Mouse (Mus musculus) NIH3T3 (cell line): ENCODE measurements around the gene Hoxd1.

Experiments used
- DNase-seq: peaks from one replicate; pipeline ENCODE4 v3.0.0-alpha.2; 2012; ENCODE audit warnings: low read depth

Hoxd1 gene

DNA sequence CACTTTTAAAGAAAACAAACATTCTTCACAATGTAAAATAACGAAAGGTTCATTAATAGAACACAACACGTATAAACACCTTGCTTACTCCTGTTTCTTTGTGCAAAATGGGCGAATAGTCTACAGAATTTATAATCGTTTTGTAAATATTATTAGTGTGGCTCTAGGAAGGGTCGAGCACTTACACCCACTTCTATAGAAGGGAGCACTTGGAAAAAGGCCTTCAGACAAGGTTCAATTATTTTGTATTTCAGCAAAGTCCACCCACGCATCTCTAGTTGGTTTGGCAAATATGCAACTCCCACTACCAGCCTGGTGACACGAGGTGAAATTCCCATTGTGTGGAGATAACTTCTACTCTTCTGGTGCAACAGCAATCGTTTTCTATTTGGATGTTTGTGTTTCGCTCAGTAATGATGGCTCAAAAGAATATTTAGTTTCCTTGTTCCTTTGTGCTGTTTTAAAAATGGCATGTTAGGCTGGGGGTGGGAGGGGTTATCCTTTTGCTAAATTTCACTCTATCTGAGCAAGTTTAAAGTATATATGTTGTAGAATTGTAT is 14.3 kb upstream of the Hoxd1 start:
- DNase-seq = no peak

DNA sequence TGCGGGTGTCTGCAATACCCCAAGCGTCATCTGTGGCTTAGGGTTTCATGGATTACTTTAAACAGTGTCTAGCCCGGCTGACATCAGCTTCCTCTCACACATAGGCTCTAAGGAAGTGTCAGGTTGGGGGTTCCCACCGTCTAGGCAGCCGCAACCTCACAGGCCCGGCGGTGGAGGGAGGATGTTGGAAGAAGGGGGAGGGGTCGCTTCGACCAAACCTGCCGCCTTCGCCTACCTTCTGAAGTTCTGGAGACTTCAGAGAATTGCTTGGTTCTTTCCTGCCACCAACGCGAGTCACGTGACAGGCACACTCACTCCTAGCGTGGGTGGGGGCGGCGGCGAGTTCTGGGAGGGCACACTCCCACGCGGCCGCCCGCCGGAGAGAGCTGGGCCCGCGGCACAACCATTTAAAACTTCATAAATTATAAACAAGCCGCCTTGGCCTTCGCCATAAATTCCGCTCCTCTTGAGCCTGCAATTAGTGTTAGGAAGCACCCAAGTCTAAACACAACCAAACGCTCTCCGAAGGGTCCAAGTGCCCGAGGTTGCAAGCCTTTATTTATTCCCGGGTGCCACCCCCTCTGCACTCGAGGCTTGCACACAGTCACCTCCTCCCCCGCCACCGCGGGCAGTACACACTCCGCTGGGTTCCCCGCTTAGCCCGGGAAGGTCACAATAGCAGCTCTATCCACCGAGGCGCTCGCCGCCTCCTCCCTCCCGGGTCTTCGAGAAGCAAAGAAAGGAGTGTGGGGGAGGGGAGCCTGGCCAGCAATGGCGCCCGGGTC is 13.3 kb upstream of the Hoxd1 start:
- DNase-seq = no peak

DNA sequence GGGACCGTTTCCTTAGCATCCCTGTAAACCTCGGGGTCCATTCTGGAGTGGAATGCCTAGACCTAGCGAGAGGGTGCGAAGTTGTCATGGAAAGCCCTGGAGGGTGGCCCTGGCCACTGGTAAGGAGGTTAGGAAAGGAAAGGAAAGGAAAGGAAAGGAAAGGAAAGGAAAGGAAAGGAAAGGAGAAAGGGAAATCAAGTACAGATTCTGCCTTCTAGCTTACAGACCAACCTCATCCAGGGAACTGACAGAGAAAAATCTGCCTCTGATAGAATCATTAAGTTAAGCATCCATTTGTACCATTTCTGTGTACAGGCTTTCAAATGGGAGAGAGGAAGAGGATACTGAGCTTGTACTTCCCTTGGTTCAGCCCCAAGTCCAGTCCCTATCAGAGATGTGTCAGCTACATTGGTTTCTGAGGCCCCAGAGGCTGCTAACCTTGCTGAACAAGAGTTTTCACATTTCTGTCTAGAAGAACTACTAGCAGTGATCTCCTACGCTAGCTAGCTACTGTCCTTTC is 12.0 kb upstream of the Hoxd1 start:
- no peak for DNase-seq

DNA sequence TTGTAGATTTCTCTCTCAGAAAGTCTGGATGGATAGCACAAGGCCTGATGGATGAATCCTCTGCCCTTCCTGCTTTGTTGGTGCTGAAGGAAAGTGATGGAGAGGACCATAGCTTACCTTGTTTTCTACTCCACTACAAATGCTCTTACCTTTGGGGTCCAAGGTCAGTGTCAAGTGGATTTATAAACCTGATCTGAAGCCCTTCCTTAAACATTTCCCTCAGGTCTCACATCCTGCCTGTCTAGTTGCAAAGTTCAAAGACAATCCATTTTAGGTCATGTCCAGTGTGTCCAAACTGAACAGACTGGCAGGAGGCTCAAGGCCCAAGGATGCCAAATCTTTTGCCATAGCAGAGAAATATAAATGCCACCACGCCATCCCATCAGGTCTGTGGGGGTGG is 10.9 kb upstream of the Hoxd1 start:
- DNase-seq = no peak

DNA sequence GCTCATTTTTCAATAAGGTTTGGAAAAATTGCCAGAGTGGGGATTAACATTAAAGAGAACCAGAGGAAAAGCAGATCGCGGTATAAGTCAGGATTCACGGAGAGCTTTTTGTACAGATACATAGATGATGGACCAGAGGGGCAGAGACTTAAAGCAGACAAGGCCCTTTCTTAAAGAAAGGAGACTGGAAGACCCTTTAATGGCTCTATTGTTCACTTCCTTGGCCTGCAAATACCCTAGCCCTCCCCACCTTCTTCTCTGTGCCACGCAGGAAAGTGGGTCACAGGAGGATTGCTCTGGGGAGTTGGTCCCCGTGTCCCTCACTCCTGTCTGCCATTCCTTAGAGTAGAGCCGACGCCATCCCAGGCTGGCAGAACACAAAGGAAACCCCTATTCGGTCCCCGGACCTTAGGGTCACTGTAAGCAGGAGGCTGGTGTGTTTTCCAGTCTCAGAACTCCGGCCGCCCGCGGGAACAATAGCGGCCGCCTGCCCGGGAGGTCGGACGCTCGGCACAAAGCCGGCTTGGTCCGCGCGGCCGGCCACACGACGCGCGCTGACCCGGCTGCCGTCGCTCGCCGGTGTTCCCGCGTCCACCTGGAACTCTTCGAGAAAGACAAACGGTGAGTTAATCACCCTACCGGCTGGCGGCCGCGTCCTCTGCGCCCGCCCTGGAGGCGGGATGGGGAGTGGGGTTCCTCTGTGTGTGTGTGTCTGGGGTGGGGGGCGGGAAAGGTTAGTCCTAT is 10.2 kb upstream of the Hoxd1 start:
- no peak for DNase-seq

DNA sequence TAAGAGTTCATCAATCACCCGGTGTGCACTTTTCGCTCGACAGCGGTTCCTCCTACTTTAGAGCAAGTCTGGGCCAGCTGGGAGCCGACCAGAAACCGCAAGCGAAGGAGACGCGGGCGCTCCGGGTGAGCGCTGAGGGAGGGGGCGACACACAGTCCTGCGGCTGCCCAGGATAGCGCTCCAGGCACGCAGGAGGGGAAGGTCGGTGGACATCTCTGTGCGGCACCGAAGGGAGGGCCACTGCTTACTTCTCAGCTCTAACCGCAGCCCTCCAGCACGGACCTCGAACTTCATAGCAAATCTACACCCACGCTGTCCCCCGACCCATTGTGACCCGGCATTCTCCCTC is 9.6 kb upstream of the Hoxd1 start:
- DNase-seq = no peak

DNA sequence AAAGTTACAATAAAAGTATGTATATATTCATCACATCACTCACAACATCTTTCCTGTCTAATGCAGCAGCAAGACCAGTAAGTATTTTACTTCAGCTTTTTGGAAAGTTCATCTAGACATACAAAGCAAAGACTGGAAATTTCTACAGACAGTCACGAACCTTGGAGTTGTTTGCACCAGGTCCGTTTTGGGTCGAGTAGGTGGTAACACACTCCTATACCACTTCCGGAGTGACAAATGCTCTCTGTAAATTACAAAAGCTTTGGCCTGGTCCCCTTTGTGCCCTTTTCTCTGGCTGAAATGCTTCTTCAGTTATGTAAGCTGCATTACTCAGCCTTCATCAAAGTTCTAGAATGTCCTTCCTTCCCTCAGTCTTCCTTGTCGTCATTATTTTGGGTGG is 9.1 kb upstream of the Hoxd1 start:
- no peak for DNase-seq

DNA sequence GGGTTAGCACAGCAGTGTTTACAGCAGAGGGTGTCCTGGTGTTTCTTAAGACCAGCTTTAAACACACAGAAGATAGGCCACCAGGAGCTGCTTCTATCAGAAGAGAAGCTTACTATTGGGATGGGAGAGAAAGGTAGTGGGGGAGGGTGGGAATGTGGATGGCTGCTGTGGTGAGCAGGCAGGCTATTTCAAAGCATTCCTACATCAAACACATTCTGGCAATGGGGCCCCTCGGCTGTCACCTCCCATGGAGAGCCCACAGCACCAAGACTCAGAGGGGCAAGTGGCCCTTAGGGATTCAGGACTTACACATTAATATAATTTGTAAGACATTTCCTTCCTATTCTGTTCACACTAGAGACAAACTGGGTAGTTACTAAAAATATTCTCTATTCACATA is 2.6 kb upstream of the Hoxd1 start:
- no peak for DNase-seq

DNA sequence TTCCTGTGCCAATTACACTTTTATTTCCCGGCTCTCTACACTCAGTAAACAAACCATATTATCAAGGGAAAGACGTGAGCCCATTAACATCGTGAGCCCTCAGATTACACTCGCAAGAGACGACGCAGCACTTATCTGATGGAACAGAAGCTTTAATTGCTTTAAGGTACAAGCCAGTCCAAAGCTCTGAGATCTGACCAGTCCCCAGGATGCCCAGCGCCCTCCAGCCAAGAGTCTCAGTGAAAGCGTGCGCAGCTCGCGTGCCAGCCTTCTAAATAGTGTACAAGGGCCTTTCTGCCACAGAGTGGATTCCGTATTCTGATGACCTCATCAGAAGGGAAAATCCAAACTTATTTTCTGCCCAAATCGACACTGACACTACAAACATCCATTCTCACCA is 839 bp upstream of the Hoxd1 start:
- no peak for DNase-seq

DNA sequence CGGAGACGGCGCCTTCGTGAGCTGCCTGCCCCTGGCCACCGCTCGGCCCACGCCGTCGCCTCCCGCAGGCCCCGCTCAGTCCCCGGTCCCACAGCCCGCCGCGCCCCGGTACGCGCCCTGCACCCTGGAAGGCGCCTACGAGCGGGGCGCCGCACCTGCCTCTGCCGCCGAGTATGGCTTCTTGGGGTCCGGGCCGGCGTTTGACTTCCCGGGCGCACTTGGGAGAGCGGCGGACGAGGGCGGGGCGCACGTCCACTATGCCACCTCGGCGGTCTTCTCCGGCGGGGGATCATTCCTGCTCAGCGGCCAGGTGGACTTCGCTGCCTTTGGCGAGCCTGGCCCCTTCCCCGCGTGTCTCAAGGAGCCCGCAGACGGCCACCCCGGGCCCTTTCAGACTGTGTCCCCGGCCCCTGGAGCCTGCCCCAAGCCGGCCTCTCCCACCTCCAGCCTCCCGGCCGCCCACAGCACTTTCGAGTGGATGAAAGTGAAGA is 510 bp downstream of the Hoxd1 start:
- no peak for DNase-seq

DNA sequence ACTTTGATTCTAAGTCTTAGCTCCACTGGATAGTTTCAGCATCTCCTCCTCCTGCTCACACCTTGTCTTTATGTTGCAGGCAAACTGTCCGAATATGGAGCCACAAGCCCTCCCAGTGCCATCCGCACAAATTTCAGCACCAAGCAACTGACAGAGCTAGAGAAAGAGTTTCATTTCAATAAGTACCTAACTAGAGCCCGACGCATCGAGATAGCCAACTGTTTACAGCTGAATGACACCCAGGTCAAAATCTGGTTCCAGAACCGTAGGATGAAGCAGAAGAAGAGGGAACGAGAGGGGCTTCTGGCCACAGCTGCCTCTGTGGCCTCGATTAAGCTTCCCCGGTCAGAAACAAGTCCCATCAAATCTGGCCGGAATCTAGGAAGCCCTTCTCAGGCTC is 1.2 kb downstream of the Hoxd1 start:
- DNase-seq = no peak

DNA sequence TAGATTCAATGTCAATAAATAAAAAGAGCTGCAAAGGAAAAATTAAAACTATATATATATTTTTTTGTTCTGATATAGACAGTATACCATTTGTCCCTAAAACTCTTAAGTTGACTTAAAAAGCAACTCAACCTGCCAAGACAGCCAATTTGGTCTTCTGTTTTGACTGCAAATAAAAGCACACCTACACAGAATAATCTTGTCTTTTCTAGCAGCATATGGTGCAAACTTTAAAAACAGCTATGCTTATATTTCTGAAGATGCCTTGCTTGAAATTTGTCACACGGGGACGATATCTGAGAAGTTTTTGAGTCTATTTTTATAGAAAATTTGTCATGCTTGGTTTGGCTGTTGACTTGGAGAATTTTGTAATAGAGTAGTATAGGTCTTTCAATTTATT is 11.6 kb downstream of the Hoxd1 start:
- no peak for DNase-seq

DNA sequence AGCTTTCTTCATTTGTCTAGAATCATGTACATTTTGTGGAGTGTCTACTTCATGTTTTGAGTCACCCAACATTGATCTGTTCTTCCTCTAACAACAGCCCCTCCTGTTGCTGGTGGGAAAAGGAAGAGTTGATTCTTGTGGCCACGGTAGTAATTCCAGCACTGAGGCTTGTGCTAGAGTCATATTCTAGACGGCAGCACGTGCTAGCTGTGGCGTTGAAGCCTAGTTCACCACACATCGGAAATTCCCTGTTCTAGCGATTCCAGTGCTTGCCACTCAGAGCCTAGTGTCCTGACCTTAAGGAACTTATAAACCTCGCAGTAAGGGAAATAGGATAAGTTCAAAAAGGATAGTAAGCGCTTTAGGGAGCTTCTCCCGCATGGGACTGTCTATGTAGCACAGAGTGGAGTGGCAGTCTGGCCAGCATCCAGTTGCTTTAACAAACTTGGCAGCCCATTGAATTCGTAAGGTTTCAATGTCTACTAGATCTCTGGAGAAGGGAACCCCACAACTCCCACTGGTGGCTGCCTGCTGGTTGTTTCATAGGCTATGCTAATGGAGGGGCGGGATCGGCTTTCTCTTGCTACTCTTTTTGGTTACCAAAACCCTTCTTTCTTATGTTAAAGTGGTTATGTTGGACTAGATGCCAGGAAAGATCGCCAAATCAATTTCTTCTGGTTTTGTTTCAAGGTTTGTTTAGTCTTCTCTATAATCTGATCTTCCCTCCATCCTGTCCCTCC is 14.9 kb downstream of the Hoxd1 start:
- peak; percentile 24 for DNase-seq

DNA sequence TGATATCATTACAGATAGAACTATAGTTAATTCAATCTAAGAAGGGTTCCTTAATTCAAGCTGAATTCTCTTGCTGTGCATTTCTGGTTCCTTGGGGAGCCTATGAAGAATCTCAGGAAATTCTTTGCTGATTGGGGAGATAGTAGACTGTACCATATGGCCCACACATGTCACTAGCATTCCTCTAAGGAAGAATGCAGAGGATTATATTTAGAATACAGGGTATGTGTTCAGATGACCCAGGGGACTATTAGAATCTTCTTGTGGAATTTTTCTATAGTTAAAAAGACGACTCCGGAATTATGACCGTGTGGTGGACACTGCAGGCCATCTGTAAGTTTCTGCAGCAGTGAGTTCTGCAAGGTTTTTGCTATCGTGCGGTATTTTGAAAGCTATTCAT is 18.6 kb downstream of the Hoxd1 start:
- DNase-seq = no peak

DNA sequence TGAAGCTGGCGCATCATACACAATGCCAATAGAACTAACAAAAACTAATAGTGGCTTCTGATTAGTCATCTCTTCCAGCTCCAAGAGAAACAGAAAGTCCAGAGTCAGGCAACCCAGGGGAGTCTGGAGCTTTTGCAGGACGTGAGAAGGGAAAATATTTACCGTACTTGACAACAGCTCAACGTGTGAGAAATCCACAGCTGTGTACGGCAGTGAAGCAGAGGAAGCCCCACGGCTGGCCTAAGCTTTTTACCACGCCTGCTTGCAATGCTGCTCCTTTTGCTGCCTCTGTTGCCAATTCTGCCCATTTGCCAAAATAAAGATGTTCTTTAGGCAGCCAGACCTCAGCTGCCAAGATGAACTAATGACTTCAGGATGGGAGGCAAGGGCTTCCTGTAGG is 32.8 kb downstream of the Hoxd1 start:
- DNase-seq = peak; percentile 74

DNA sequence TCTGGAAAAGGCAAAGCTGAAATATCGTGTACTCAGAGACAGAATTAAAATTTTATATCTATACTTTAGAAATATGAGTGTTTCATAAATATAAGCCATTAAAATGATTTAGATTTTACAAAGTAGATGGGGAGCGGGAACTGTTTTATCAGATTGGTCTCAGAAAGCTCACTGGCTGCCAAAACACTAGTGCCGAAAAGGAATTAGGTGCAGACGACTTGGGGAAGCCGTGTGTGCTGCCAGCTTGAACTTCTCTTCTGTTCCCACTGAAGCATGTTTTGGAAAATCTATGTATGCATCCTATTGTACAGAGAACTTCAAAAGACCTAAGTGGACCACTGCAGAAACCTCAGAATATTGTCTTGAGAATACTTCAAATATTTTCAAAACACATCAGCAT is 45.7 kb downstream of the Hoxd1 start:
- DNase-seq = no peak
